Mouse (Mus musculus): ENCODE data around the gene Vwa8.

GRCm38 (mm10) chr14:79177754-79178153 lies 328.9 kb downstream of the Vwa8 start:
- TF ChIP-seq CTCF (IDR thresholded peaks at IDR 0.05; ENCODE audit: insufficient read depth, low read depth, low read length) (no peak), POLR2A (IDR thresholded peaks at IDR 0.05; ENCODE audit: insufficient read depth, low read depth, low read length) (no peak)

Data from olfactory bulb, adult 2 months (tissue).